Mouse (Mus musculus) heart, postnatal 10 days (tissue): ENCODE results near the gene Pear1. TPM values are rescaled to one million over a fixed set of nuclear protein-coding genes. Genes with fewer than 3 reads are reported as not detected.

Source experiments
- DNase-seq, 2 experiments: peaks; one replicate each; pipeline ENCODE4 v3.0.0; 2021
- intact Hi-C: fragments of 180-260 bp; cut with DNase I; formaldehyde crosslinking; loops from one replicate; pipeline ENCODE4 v1.15.1; 2025
- total RNA-seq, 2 experiments: library from RNA; stranded (reverse); gene quantifications; 2 replicates each; pipeline ENCODE4 v1.2.3; 2021

Gene Pear1
- total RNA-seq, 2 experiments from 2014 or later = 29.5 to 30.7 TPM

GRCm38 (mm10) chr3:87738906-87739305, 85.2 kb downstream of the Pear1 start:
- intact Hi-C loops = no loop called here
- no peak for DNase-seq

DNA sequence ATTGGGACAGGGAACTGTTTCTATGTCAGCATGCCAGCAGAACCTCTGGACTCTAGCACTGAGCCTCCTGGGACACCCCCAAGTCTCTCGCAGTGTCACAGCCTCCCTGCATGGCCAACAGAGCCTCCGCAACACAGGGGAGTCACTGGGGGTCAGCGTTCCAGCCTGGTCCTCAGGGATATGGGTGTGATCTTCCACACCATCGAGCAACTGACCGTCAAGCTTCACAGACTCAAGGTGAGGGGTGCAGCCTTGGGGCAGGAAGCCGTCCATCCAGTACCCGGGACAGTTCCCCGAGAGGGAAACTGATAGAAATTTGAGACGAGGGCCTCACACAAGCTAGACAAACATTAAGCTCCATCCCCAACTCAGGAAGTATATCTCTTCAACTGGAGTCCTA, 88.8 kb downstream of the Pear1 start:
- no peak for DNase-seq
- intact Hi-C loops = no loop called here

- intact Hi-C loops = no loop called here
Measured at GRCm38 (mm10) chr3:87733984-87734761, 89.9 kb downstream of the Pear1 start.

DNA sequence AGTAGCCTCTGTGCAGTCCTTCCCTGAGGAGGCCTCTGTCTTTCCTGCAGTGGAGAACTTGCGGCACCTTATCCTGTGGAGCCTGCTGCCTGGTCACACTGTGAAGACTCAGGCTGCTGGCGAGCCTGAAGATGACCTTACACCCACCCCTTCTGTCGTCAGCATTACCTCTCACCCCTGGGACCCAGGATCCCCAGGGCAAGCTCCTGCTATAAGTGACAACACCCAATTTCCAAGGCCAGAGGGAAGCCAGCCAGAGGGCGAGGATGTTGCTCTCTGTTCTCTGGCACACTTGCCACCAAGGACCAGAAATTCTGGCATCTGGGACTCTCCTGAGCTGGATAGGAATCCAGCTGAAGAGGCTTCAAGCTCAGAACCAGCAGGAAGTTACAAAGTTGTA, 91.0 kb downstream of the Pear1 start:
- no peak for DNase-seq
- intact Hi-C loops = no loop called here

More at GRCm38 (mm10) chr3:87733984-87734761, 89.9 kb downstream of the Pear1 start:
- DNase-seq = no peak

DNA sequence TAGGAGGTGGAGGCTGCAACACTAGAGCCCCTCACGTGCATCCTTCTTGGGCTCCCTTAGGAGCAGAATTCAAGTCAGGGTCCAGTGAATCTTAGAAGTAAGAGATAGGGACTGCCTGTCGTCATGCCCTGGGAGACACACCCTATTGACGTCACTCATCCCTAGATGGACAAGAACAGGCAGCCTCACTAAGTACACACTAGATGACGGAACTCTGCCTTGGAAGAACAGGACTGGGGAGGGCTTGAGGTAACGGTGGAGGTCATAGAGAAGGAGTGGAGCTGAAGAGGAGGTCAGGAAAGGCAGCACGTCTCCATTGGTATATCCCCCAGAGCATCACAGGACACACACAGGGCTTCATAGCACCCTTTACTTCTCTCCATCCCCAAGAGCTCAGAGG, 95.4 kb downstream of the Pear1 start:
- intact Hi-C loops = no loop called here
- DNase-seq = no peak

DNA sequence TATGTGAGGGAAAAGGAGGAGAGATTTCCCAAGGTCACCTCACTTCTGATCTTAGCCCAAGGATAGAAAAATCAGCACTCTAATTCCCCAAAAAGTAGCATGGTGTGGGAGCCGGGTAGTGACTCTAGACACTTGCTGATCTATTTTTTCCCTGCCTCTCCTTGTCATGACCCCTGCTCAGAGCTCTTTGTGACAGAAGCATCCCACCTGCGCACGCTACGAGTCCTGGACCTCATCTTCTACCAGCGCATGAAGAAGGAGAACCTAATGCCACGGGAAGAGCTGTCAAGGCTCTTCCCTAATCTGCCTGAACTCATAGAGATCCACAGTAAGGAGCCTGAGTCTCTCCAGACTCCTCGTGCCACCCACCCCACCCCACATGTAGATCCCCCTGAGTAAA, 97.9 kb downstream of the Pear1 start:
- no peak for DNase-seq
- intact Hi-C loops = no loop called here

- intact Hi-C loops = no loop called here
- no peak for DNase-seq
Measured at GRCm38 (mm10) chr3:87725396-87726160, 98.5 kb downstream of the Pear1 start.

DNA sequence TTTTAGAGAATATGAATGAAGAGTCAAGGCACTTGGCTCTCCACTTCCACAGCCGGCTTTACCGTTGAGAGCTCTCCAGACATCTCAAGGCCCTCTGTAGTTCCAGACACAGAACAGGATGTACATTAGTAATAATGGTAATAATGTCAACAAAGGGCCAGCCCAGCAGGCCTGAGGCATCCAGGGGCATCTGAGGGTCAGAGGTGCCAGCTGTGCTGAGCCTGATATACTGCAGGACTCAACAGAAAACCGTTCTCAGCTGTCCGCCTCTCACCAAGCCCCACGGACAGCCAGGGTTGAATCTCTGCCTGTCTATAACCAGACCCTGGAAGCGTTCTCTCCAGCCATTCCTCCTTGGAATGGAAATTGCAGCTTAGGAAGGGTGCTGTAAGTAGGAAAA, 99.5 kb downstream of the Pear1 start:
- intact Hi-C loops = no loop called here

DNA sequence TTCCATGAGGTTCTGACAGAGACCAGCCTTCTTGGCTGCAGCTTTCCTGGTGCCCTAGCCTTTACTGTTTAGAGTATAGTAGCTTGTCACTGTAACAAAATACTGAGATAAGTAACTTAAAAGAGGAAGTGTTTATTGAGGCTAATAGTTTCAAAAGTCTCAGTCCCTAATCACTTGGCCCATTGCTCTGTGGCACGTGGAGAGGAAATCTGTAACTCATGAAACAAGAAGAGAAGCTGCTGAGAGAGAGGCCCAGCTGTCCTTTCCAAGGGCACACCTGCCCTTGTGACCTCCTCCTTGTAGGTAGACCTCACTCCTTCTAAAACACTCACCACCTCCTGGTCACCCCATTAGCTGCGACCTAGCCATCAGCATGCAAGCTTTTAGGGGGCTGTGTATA, 105.6 kb downstream of the Pear1 start:
- intact Hi-C loops = no loop called here
- DNase-seq = no peak

More for the DNA sequence above, 99.5 kb downstream of the Pear1 start:
- no peak for DNase-seq

Other genes starting within 250 kb of the Pear1 start
- gene Arhgef11, start 206.7 kb downstream of the Pear1 start, total RNA-seq = 10 to 100 TPM; 23.0 to 23.1 TPM
- under 1 TPM; 0.29 to 0.50 TPM for gene Lrrc71, start 75.7 kb downstream of the Pear1 start, total RNA-seq
- under 1 TPM; 0.15 to 0.29 TPM for gene Ntrk1, start 29.1 kb downstream of the Pear1 start, total RNA-seq
- gene Insrr, start 27.4 kb downstream of the Pear1 start, total RNA-seq = under 1 TPM; 0.20 to 0.55 TPM
- under 1 TPM; 0.10 to 0.31 TPM for gene Sh2d2a, start 22.4 kb upstream of the Pear1 start, total RNA-seq
- 10 to 100 TPM; 54.8 to 56.2 TPM for gene Prcc, start 61.3 kb upstream of the Pear1 start, total RNA-seq
- 100 to 1,000 TPM; 106 to 112 TPM for gene Hdgf, start 82.0 kb upstream of the Pear1 start, total RNA-seq
- 10 to 100 TPM; 60.5 to 75.5 TPM for gene Mrpl24, start 95.2 kb upstream of the Pear1 start, total RNA-seq
- 10 to 100 TPM; 16.2 to 18.9 TPM for gene Isg20l2, start 106.0 kb upstream of the Pear1 start, total RNA-seq
- 1 to 10 TPM; 6.8 to 7.0 TPM for gene Rrnad1, start 106.4 kb upstream of the Pear1 start, total RNA-seq
- gene Crabp2, start 124.4 kb upstream of the Pear1 start, total RNA-seq = under 1 TPM; 0.57 to 0.81 TPM
- gene Nes, start 146.8 kb upstream of the Pear1 start, total RNA-seq = 10 to 100 TPM; 56.4 to 62.4 TPM
- gene Bcan, start 175.9 kb upstream of the Pear1 start, total RNA-seq = under 1 TPM in 1 of 2 experiments, not detected in 1; 0.17 TPM
- not detected for gene Hapln2, start 203.3 kb upstream of the Pear1 start, total RNA-seq
- gene Gpatch4, start 218.8 kb upstream of the Pear1 start, total RNA-seq = 1 to 10 TPM; 7.2 to 8.4 TPM
- gene Naxe, start 234.2 kb upstream of the Pear1 start, total RNA-seq = 10 to 100 TPM; 76.5 to 86.4 TPM